Mouse (Mus musculus) adrenal gland, postnatal 14 days (tissue): ENCODE measurements around the gene Nipsnap3b. TPM values are rescaled to one million over a fixed set of nuclear protein-coding genes. Genes with fewer than 3 reads are reported as not detected.

Experiments used
- total RNA-seq: library from RNA; stranded (reverse); gene quantifications from 2 replicates; pipeline ENCODE4 v1.2.3, GENCODE M21; 2021

The Nipsnap3b gene
- total RNA-seq, 1 experiment from 2014 or later, result 45.2 TPM

Other genes with a start within 250 kb of the Nipsnap3b start
- not detected in 2 replicates for gene Olfr275, start 197.3 kb upstream of the Nipsnap3b start, total RNA-seq
- gene Olfr273, start 152.6 kb upstream of the Nipsnap3b start, total RNA-seq, result not detected in 2 replicates
- gene Olfr272, start 92.7 kb upstream of the Nipsnap3b start, total RNA-seq, result not detected in 2 replicates
- gene Olfr270, start 47.3 kb upstream of the Nipsnap3b start, total RNA-seq, result not detected in 2 replicates
- gene Nipsnap3a, start 22.6 kb upstream of the Nipsnap3b start, total RNA-seq, result not detected in 2 replicates
- 164 and 209 TPM in 2 replicates for gene Abca1, start 148.0 kb downstream of the Nipsnap3b start, total RNA-seq